Mouse (Mus musculus): ENCODE measurements around the gene Cys1. TPM values are rescaled to one million over a fixed set of nuclear protein-coding genes. Genes with fewer than 3 reads are reported as not detected.

Gene Cys1
- polyA plus RNA-seq, 1 experiment from 2014 or later: 2.1 TPM

Other genes starting within 250 kb of the Cys1 start
- gene Taf1b, start 183.5 kb downstream of the Cys1 start, polyA plus RNA-seq (2015; fragmentation: Nextera tagmentation; extraction: Ambion mirVana): 41.9 and 46.7 TPM in 2 replicates
- gene Grhl1, start 109.5 kb downstream of the Cys1 start, polyA plus RNA-seq (2015; fragmentation: Nextera tagmentation; extraction: Ambion mirVana): 0.89 and 1.0 TPM in 2 replicates
- 19.1 and 20.1 TPM in 2 replicates for gene Klf11, start 30.5 kb downstream of the Cys1 start, polyA plus RNA-seq (2015; fragmentation: Nextera tagmentation; extraction: Ambion mirVana)
- gene Rrm2, start 26.4 kb upstream of the Cys1 start, polyA plus RNA-seq (2015; fragmentation: Nextera tagmentation; extraction: Ambion mirVana): 138 and 169 TPM in 2 replicates
- gene Mboat2, start 149.1 kb upstream of the Cys1 start, polyA plus RNA-seq (2015; fragmentation: Nextera tagmentation; extraction: Ambion mirVana): 70.8 and 78.2 TPM in 2 replicates

Data from forebrain, embryonic 16.5 days (tissue).